Mouse (Mus musculus): ENCODE measurements around the gene Ddb1. TPM values are rescaled to one million over a fixed set of nuclear protein-coding genes. Genes with fewer than 3 reads are reported as not detected.

Ddb1 gene
- 9.1 and 12.8 TPM in 2 replicates for polyA plus RNA-seq (2012; ENCODE audit: low replicate concordance)

GRCm38 (mm10) chr19:10605293-10605900, at the start of gene Ddb1, which contains the start of gene Tkfc:
Ddb1 (plus strand) TSS chr19:10605327.
Tkfc (minus strand) TSS chr19:10605654.

DNA sequence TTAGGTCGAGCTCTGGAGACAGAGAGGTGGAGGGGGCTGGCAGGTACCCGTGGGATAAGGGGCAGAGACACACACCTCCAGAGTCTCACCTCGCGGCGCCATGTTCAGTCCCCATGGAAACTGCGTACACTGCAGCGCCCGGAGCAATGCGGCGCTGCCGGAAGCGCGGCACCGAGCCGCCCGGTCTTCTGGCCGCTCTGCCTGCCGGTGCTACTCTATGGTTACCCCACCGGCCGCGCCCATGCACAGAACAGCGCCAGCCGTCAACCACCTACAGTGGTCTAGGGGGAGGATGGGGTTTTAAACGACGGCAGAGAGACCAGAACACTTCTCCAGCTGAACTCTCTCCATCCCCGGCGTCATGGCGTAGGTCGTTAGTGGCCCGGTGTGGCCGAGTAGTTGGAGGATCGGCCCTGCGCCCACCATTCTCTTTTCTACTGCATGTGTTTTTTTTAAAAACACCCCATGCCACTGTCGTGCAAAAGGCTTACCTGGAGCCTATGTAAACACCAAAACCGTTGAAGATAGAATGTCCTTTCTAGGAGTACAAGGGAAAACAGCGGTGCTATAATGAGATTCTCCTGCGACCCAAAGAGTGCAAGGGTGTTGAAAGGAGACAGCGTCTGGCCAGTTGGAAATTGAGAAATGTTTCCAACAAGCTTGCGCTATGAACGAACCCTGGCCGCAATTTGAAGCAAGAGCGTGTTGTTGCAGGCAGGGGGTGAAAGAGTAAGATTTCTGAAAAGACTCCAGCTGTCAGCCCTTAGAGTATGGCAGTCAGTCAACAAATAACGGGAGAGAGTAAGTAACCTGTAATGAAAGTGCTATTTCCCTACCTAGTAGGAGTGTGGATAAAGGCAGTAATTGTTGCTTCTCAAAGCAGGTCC, 49.3 kb upstream of the Ddb1 start, which contains the start of gene Tmem216:
Gene Tmem216 (minus strand): TSS at position 615 of the 887 bp plus-strand sequence.

DNA sequence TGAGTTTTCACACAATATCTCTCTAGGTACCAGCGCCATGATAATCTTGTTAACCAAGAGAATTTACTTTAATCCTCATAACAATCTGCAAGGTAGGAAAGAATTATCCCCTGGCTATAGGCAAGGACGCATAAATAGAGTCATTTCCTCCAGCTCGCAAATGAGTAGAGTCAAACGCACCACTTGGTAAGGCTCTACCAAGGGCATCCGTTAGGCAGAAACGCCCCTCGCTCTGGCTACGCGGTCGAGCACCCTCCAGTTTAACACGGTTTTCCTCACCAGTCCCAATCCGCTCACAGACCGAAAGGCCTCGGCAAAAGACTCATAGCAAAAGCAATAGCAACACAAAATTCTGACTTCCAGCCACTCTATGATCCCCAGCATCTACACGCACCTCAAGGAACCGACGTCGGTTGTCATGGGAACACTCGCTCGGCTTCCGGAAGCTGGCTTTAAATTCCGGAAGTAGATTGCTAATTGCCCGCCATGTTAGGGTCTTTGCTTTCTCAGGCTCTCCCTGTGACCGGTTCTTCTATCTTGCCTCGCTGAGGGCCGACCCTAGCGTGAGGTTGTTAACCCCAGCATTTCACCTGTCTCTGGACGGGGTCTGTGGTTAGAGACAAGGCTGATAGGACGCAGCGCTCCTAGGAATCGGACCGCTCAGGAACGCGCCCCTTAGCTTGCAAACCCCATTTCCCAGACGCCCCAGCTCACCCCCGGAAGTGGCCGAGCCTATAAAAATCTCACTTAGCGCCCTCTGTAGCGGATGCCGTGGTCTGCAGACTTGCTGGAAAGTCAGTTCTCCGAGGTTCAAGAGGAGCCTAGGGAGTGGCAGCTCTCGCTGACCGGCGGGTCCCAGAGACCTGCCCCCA, 28.2 kb upstream of the Ddb1 start, which contains the start of the genes Cyb561a3 and Tmem138:
Gene Cyb561a3 (plus strand): TSS at position 483 of the 872 bp plus-strand sequence.
Gene Tmem138 (minus strand): TSS at position 673 of the 872 bp plus-strand sequence.

GRCm38 (mm10) chr19:10634106-10634871, 29.2 kb downstream of the Ddb1 start, which contains the start of gene Vwce:
Vwce (plus strand) TSS chr19:10634213.

GRCm38 (mm10) chr19:10677915-10678771, 73.0 kb downstream of the Ddb1 start, which contains the start of gene Pga5:
Pga5 (minus strand) TSS chr19:10678071.

Other genes with a start within 250 kb of the Ddb1 start
- gene Syt7, start 216.2 kb upstream of the Ddb1 start, polyA plus RNA-seq (2012; ENCODE audit: low replicate concordance), result 0.02 and 0.26 TPM in 2 replicates
- 0.07 TPM in 1 of 2 replicates, not detected in the other for gene Lrrc10b, start 147.9 kb upstream of the Ddb1 start, polyA plus RNA-seq (2012; ENCODE audit: low replicate concordance)
- 0.96 and 3.8 TPM in 2 replicates for gene Ppp1r32, start 122.4 kb upstream of the Ddb1 start, polyA plus RNA-seq (2012; ENCODE audit: low replicate concordance)
- gene Cpsf7, start 80.1 kb upstream of the Ddb1 start, polyA plus RNA-seq (2012; ENCODE audit: low replicate concordance), result 30.0 and 84.1 TPM in 2 replicates
- 6.4 and 8.7 TPM in 2 replicates for gene Sdhaf2, start 79.2 kb upstream of the Ddb1 start, polyA plus RNA-seq (2012; ENCODE audit: low replicate concordance)
- gene Tmem216, start 49.1 kb upstream of the Ddb1 start, polyA plus RNA-seq (2012; ENCODE audit: low replicate concordance), result 0.73 and 0.96 TPM in 2 replicates
- 54.8 and 100 TPM in 2 replicates for gene Cyb561a3, start 28.2 kb upstream of the Ddb1 start, polyA plus RNA-seq (2012; ENCODE audit: low replicate concordance)
- gene Tmem138, start 28.0 kb upstream of the Ddb1 start, polyA plus RNA-seq (2012; ENCODE audit: low replicate concordance), result 2.3 and 4.2 TPM in 2 replicates
- 1.0 and 2.6 TPM in 2 replicates for gene Tkfc, start 327 bp downstream of the Ddb1 start, polyA plus RNA-seq (2012; ENCODE audit: low replicate concordance)
- 0.16 and 0.22 TPM in 2 replicates for gene Vwce, start 28.9 kb downstream of the Ddb1 start, polyA plus RNA-seq (2012; ENCODE audit: low replicate concordance)
- not detected in 2 replicates for gene Pga5, start 72.7 kb downstream of the Ddb1 start, polyA plus RNA-seq (2012; ENCODE audit: low replicate concordance)
- gene Vps37c, start 83.4 kb downstream of the Ddb1 start, polyA plus RNA-seq (2012; ENCODE audit: low replicate concordance), result 48.2 and 86.5 TPM in 2 replicates
- gene Cd5, start 133.7 kb downstream of the Ddb1 start, polyA plus RNA-seq (2012; ENCODE audit: low replicate concordance), result 65.3 and 138 TPM in 2 replicates
- 32.4 and 49.5 TPM in 2 replicates for gene Cd6, start 224.7 kb downstream of the Ddb1 start, polyA plus RNA-seq (2012; ENCODE audit: low replicate concordance)
- 35.4 and 37.5 TPM in 2 replicates for gene Slc15a3, start 234.4 kb downstream of the Ddb1 start, polyA plus RNA-seq (2012; ENCODE audit: low replicate concordance)

All from hematopoietic multipotent progenitor cell, adult 10-12 weeks (in vitro differentiated cells).